Mouse (Mus musculus) stomach, postnatal 0 days (tissue): Measurements from ENCODE around the gene Lpin2.

Experiments
- CTCF ChIP-seq: IDR thresholded peaks from 2 replicates; pipeline ENCODE4 v1.5.1; 2016; ENCODE audit warnings: antibody characterized with exemption, low read depth, mild to moderate bottlenecking, moderate library complexity
- EP300 ChIP-seq: optimal IDR thresholded peaks from 2 replicates; pipeline ENCODE3; 2016; ENCODE audit warnings: antibody characterized with exemption

GRCm38 (mm10) chr17:71211962-71212646 is 29.7 kb downstream of the Lpin2 start:
- TF ChIP-seq CTCF (no peak), EP300 (no peak)
